Mouse (Mus musculus): ENCODE measurements around the gene Foxa1.

The Foxa1 gene

GRCm38 (mm10) chr12:57546415-57547201 lies at the start of gene Foxa1:
Gene Foxa1 (minus strand): TSS chr12:57546916.
- DNase-seq: peak; percentile 54 to 67

- peak; percentile 34 to 44 for DNase-seq
Measured at GRCm38 (mm10) chr12:57575931-57576628, 29.4 kb upstream of the Foxa1 start.

- no peak for DNase-seq
Measured at GRCm38 (mm10) chr12:57572415-57572814, 25.7 kb upstream of the Foxa1 start.

GRCm38 (mm10) chr12:57571773-57572172 lies 25.1 kb upstream of the Foxa1 start:
- DNase-seq: no peak

- DNase-seq: peak; percentile 15 to 31
Measured at GRCm38 (mm10) chr12:57563909-57564308, 17.2 kb upstream of the Foxa1 start, which contains the start of gene Ttc6. Gene Ttc6 (plus strand): TSS chr12:57564113.

- DNase-seq: no peak
Measured at GRCm38 (mm10) chr12:57554091-57554490, 7.4 kb upstream of the Foxa1 start.

GRCm38 (mm10) chr12:57552286-57552685 lies 5.6 kb upstream of the Foxa1 start:
- DNase-seq: no peak

GRCm38 (mm10) chr12:57550881-57551280 lies 4.2 kb upstream of the Foxa1 start:
- no peak for DNase-seq

- no peak for DNase-seq
Measured at GRCm38 (mm10) chr12:57550181-57550808, 3.6 kb upstream of the Foxa1 start.

GRCm38 (mm10) chr12:57549667-57550160 lies 3.0 kb upstream of the Foxa1 start:
- DNase-seq: no peak

- DNase-seq: no peak
Measured at GRCm38 (mm10) chr12:57548981-57549666, 2.4 kb upstream of the Foxa1 start.

- DNase-seq: peak; percentile 59 to 71
Measured at GRCm38 (mm10) chr12:57548352-57548980, 1.8 kb upstream of the Foxa1 start.

GRCm38 (mm10) chr12:57547890-57548289 lies 1.2 kb upstream of the Foxa1 start:
- DNase-seq: no peak

- DNase-seq: peak; percentile 77 to 81
Measured at GRCm38 (mm10) chr12:57545371-57546241, 1.1 kb downstream of the Foxa1 start.

- peak; percentile 81 for DNase-seq
Measured at GRCm38 (mm10) chr12:57544641-57545370, 1.9 kb downstream of the Foxa1 start.

GRCm38 (mm10) chr12:57543627-57543991 lies 3.1 kb downstream of the Foxa1 start:
- DNase-seq: peak in 1 of 2 experiments; percentile 14

GRCm38 (mm10) chr12:57542746-57543626 lies 3.7 kb downstream of the Foxa1 start:
- peak in 1 of 2 experiments; percentile 44 for DNase-seq

- DNase-seq: peak in 1 of 2 experiments; percentile 65
Measured at GRCm38 (mm10) chr12:57541931-57542745, 4.6 kb downstream of the Foxa1 start.
